Mouse (Mus musculus): ENCODE data around the gene Ern1. TPM values are rescaled to one million over a fixed set of nuclear protein-coding genes. Genes with fewer than 3 reads are reported as not detected.

Ern1 gene
- polyA plus RNA-seq, 1 experiment from 2014 or later: 3.3 TPM

DNA sequence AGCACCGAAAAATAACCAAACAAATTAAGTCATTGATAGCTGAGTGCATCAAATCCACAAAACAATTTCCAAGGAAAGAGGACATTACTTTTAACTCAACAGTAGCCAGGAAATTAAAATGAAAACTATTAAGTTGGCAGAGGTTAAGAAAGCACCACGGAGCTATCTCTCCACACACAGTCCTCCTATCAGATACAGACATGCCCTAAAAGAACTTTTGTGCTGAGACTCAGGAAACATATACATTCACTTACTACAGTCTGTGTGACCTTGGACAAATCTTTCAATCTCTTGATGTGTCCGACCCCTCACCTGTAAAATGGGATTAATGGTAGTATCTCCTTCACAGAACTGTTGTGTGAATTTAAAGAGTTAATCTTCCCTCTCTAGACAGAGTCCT lies 101.2 kb downstream of the Ern1 start:
- 95% methylated on average over 3 of the region's 3 CpGs for WGBS
- H3K9ac ChIP-seq (ENCODE audit: low read depth, low read length): no peak overlapping the region
- no peaks in the 10 kb centered on the region for H3K9me3 ChIP-seq (ENCODE audit: control insufficient read depth, low read length)
- H3K4me3 ChIP-seq (ENCODE audit: low read length): no peak overlapping the region
- no peak overlapping the region for H3K4me2 ChIP-seq (ENCODE audit: low read length)
- H3K27me3 ChIP-seq (replicated peaks; ENCODE audit: control insufficient read depth, insufficient read depth, low read length): no peaks in the 10 kb centered on the region
- no peaks in the 10 kb centered on the region for H3K36me3 ChIP-seq (ENCODE audit: control insufficient read depth, insufficient read depth, low read length)
- no peaks in the 10 kb centered on the region for H3K4me1 ChIP-seq (ENCODE audit: control insufficient read depth, insufficient read depth, low read depth, low read length)
- ATAC-seq: no peak
- no peak overlapping the region for H3K27ac ChIP-seq (ENCODE audit: low read depth, low read length)

DNA sequence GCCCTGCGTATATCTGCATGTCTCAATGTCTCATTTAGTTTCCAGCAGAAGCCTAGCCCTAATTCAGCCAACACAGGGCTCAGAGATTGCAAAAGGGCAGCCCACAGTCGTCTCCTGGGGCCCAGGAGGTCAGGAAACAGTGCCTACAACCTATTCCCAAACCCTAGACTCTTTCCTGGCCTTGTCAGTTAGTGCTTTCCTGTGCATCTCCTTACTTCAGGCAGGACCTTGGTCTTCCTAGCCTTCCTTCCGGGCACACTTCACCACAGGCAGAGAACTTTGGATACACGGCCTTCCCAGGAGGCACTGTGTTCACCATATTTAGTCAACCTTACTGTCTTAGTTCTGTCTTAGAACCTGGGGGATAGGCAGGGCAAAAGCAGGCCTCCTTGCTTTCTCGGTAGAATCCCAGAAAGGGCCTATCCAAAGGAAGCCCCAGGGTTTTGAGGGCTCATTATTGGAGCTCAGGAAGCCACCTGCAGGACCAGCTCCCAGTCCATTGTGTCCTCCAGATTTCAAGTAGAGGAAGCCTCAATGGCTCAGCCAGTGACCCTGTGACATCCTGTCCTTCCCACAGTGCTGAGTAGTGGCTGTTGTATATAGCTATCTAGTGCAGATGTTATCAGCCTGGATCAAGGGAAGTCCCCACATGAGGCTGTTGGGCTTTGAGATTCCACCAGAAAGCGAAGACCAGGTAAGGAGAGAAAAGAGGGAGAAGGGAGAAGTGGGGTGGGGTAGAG lies 104.4 kb downstream of the Ern1 start:
- H3K9me3 ChIP-seq (ENCODE audit: control insufficient read depth, low read length): no peaks in the 10 kb centered on the region
- no peaks in the 10 kb centered on the region for H3K27me3 ChIP-seq (replicated peaks; ENCODE audit: control insufficient read depth, insufficient read depth, low read length)
- no peak overlapping the region for H3K4me2 ChIP-seq (ENCODE audit: low read length)
- H3K9ac ChIP-seq (ENCODE audit: low read depth, low read length): no peak overlapping the region
- no peaks in the 10 kb centered on the region for H3K36me3 ChIP-seq (ENCODE audit: control insufficient read depth, insufficient read depth, low read length)
- no peak for ATAC-seq
- H3K4me3 ChIP-seq (ENCODE audit: low read length): no peak overlapping the region
- H3K4me1 ChIP-seq (ENCODE audit: control insufficient read depth, insufficient read depth, low read depth, low read length): no peaks in the 10 kb centered on the region
- H3K27ac ChIP-seq (ENCODE audit: low read depth, low read length): no peak overlapping the region
- 83% methylated on average over 6 of the region's 6 CpGs for whole genome bisulfite sequencing

DNA sequence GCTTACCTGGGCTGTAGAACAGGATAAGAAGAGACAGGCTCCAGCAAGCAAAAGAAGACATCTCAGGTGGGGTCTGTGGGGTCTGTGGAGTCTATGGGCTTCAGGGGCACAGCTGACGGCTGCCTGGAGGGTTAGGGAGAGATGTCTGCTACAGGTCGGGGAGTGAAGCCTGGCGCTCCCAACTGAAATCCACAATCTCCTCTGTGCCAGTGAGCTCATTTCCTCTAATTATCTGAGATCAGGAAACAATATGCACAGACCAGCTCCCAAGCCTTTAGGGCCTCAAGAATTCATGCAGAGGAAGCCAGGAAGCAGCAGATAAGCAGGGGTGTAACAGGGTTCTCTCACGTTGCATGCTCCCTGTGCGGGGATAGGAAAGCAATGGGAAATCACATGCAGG lies 105.2 kb downstream of the Ern1 start:
- Histone ChIP-seq H3K4me3 (ENCODE audit: low read length) (no peak overlapping the region), H3K36me3 (ENCODE audit: control insufficient read depth, insufficient read depth, low read length) (no peaks in the 10 kb centered on the region), H3K4me1 (ENCODE audit: control insufficient read depth, insufficient read depth, low read depth, low read length) (no peaks in the 10 kb centered on the region), H3K27me3 (replicated peaks; ENCODE audit: control insufficient read depth, insufficient read depth, low read length) (no peaks in the 10 kb centered on the region), H3K9ac (ENCODE audit: low read depth, low read length) (no peak overlapping the region), H3K27ac (ENCODE audit: low read depth, low read length) (no peak overlapping the region; the same call in 1 of the 2 replicates), H3K4me2 (ENCODE audit: low read length) (no peak overlapping the region), H3K9me3 (ENCODE audit: control insufficient read depth, low read length) (no peaks in the 10 kb centered on the region)
- no peak for ATAC-seq
- WGBS: 74% methylated on average over 5 of the region's 5 CpGs

DNA sequence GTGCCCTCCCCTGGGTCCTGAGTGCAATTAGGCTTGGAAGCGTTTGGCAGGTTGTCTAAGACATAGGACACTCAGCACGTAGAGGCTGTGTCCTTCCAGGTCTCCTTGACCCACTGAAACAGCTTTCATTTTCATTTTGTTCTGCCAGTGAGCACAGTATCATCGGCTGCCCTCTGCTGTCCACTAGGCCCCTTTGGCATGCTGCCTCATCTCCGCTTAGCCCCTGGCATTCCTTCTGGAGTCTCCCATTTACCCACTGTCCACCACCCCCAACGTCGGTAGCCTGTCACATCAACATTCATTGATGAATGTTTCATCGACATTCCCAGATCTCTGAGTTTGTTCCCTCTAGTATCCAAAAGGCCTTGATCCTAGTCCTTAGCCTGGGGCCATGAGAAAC lies 105.8 kb downstream of the Ern1 start:
- no peak for ATAC-seq
- Histone ChIP-seq H3K9ac (ENCODE audit: low read depth, low read length) (no peak overlapping the region), H3K4me3 (ENCODE audit: low read length) (no peak overlapping the region), H3K4me2 (ENCODE audit: low read length) (no peak overlapping the region), H3K36me3 (ENCODE audit: control insufficient read depth, insufficient read depth, low read length) (no peaks in the 10 kb centered on the region), H3K4me1 (ENCODE audit: control insufficient read depth, insufficient read depth, low read depth, low read length) (no peaks in the 10 kb centered on the region), H3K9me3 (ENCODE audit: control insufficient read depth, low read length) (no peaks in the 10 kb centered on the region), H3K27me3 (replicated peaks; ENCODE audit: control insufficient read depth, insufficient read depth, low read length) (no peaks in the 10 kb centered on the region), H3K27ac (ENCODE audit: low read depth, low read length) (no peak overlapping the region; the same call in 1 of the 2 replicates)
- 85% methylated on average over 7 of the region's 7 CpGs for WGBS

DNA sequence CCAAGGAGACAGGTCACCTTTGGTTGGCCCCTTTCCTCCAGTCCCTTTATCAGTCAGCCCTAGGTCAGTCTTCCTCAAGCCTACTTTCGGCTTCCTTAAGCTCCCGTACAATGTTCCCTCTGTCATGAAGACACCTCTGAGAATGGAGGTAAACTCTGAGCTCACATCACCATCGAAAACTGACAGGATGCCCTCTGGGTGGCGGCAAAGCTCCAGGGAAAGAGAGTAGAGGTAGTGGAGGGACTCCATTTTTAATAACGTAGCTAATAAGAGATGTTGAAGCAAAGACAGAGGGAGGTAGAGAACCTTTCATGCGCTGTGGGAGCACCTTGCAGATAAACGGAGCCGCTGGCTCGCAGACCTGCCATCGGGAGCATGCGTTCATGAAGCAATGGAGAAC lies 106.6 kb downstream of the Ern1 start:
- H3K4me2 ChIP-seq (ENCODE audit: low read length): no peak overlapping the region
- H3K27ac ChIP-seq (ENCODE audit: low read depth, low read length): no peak overlapping the region
- no peaks in the 10 kb centered on the region for H3K36me3 ChIP-seq (ENCODE audit: control insufficient read depth, insufficient read depth, low read length)
- no peaks in the 10 kb centered on the region for H3K9me3 ChIP-seq (ENCODE audit: control insufficient read depth, low read length)
- no peaks in the 10 kb centered on the region for H3K4me1 ChIP-seq (ENCODE audit: control insufficient read depth, insufficient read depth, low read depth, low read length)
- H3K4me3 ChIP-seq (ENCODE audit: low read length): no peak overlapping the region
- H3K9ac ChIP-seq (ENCODE audit: low read depth, low read length): no peak overlapping the region
- ATAC-seq: no peak
- 83% methylated on average over 11 of the region's 11 CpGs for WGBS
- no peaks in the 10 kb centered on the region for H3K27me3 ChIP-seq (replicated peaks; ENCODE audit: control insufficient read depth, insufficient read depth, low read length)

DNA sequence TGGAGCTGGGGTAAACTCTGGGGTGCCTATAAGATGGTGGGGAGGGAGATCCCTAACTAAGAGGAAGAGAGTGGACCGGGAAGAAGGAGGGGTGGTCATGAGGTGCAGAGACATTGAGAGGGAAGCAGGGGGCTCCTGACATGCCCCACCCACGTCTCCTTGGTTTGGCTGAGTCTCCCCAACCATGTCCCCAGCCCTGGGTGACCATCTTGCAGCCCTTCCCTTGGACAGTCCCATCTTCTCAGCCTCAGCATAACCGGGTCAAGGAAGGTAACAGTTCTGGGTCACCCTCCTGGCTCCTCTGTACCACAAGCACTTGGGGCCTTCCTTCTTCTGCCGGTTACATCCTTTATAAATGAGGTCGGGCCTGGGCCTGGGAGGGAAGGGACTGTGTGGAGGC lies 112.7 kb downstream of the Ern1 start:
- no peak for ATAC-seq
- Histone ChIP-seq H3K4me3 (ENCODE audit: low read length) (no peak overlapping the region), H3K4me2 (ENCODE audit: low read length) (no peak overlapping the region), H3K27ac (ENCODE audit: low read depth, low read length) (no peak overlapping the region), H3K9ac (ENCODE audit: low read depth, low read length) (no peak overlapping the region), H3K4me1 (ENCODE audit: control insufficient read depth, insufficient read depth, low read depth, low read length) (no peaks in the 10 kb centered on the region), H3K9me3 (ENCODE audit: control insufficient read depth, low read length) (no peaks in the 10 kb centered on the region), H3K27me3 (replicated peaks; ENCODE audit: control insufficient read depth, insufficient read depth, low read length) (no peaks in the 10 kb centered on the region), H3K36me3 (ENCODE audit: control insufficient read depth, insufficient read depth, low read length) (no peaks in the 10 kb centered on the region)
- 81% methylated on average over 5 of the region's 5 CpGs for WGBS

DNA sequence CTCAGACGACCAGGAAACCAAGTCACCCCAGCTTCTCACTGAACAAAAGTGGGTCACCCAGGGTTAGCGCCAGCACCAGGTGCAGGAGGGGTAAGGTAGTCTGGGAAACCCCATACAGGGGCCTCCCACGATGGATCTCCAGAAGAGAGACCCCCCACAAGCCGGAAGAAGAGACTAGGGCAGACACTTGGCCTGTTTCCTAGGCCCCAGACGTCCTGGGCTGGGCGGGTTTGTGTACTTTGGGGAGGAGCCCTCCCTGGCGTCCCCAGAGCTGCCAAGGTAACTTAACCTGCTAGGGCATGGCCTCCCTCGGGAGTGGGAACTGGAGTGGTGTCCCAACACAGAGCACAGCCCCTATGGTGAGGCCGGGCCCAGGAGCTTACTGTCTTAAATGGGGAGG lies 113.1 kb downstream of the Ern1 start:
- H3K4me1 ChIP-seq (ENCODE audit: control insufficient read depth, insufficient read depth, low read depth, low read length): no peaks in the 10 kb centered on the region
- no peaks in the 10 kb centered on the region for H3K36me3 ChIP-seq (ENCODE audit: control insufficient read depth, insufficient read depth, low read length)
- H3K27ac ChIP-seq (ENCODE audit: low read depth, low read length): no peak overlapping the region
- no peaks in the 10 kb centered on the region for H3K27me3 ChIP-seq (replicated peaks; ENCODE audit: control insufficient read depth, insufficient read depth, low read length)
- no peak overlapping the region for H3K4me2 ChIP-seq (ENCODE audit: low read length)
- H3K9ac ChIP-seq (ENCODE audit: low read depth, low read length): no peak overlapping the region
- H3K9me3 ChIP-seq (ENCODE audit: control insufficient read depth, low read length): no peaks in the 10 kb centered on the region
- no peak for ATAC-seq
- WGBS: 52% methylated on average over 9 of the region's 9 CpGs
- no peak overlapping the region for H3K4me3 ChIP-seq (ENCODE audit: low read length)

DNA sequence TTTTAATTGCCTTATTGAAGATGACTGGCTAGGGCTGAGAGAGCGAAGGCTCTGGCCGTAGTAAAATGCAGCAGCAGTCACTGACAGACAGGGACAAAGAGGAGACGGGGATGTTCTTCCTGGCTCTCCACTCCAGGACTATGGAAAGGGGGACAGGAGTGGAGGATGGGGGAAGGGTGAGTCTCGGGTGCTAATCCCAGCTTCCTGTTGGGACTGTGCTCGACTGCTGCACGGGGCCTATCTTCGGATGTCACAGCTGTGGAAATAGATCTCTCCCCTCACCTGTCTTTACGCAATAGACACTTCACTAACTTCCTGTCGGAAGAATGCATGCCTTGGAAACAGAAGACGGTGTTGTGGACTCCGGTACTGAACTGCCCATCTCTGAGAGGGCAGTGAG lies 113.7 kb downstream of the Ern1 start:
- H3K4me3 ChIP-seq (ENCODE audit: low read length): no peak overlapping the region
- H3K9ac ChIP-seq (ENCODE audit: low read depth, low read length): no peak overlapping the region
- no peaks in the 10 kb centered on the region for H3K9me3 ChIP-seq (ENCODE audit: control insufficient read depth, low read length)
- 70% methylated on average over 11 of the region's 11 CpGs for WGBS
- H3K4me1 ChIP-seq (ENCODE audit: control insufficient read depth, insufficient read depth, low read depth, low read length): no peaks in the 10 kb centered on the region
- H3K27me3 ChIP-seq (replicated peaks; ENCODE audit: control insufficient read depth, insufficient read depth, low read length): no peaks in the 10 kb centered on the region
- H3K36me3 ChIP-seq (ENCODE audit: control insufficient read depth, insufficient read depth, low read length): no peaks in the 10 kb centered on the region
- no peak for ATAC-seq
- no peak overlapping the region for H3K27ac ChIP-seq (ENCODE audit: low read depth, low read length)
- no peak overlapping the region for H3K4me2 ChIP-seq (ENCODE audit: low read length)

DNA sequence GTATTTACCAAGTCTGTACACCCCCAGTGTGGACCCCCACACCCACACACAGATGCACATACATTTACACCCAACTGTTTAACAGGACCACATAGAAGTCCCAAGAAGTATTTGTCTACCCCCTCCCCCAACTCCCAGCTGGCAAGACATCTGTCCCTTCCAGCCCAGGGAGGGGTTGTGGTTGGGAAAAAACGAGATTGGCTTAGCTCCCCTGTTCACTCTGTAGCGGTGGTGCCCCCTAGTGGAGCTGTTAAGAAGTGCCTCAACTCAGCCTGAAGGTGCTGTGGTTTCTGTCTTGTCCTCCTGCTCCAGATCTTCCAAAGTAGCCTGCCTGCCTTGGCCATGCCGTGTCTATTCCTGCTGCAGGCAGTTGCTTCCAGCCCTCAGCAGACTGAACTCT lies 121.3 kb downstream of the Ern1 start:
- Histone ChIP-seq H3K27ac (ENCODE audit: low read depth, low read length) (no peak overlapping the region), H3K9ac (ENCODE audit: low read depth, low read length) (no peak overlapping the region), H3K4me3 (ENCODE audit: low read length) (no peak overlapping the region), H3K4me2 (ENCODE audit: low read length) (no peak overlapping the region), H3K4me1 (ENCODE audit: control insufficient read depth, insufficient read depth, low read depth, low read length) (peaks cover 5% of the 10 kb centered on the region; the same call in 1 of the 2 replicates), H3K9me3 (ENCODE audit: control insufficient read depth, low read length) (no peaks in the 10 kb centered on the region), H3K36me3 (ENCODE audit: control insufficient read depth, insufficient read depth, low read length) (no peaks in the 10 kb centered on the region), H3K27me3 (replicated peaks; ENCODE audit: control insufficient read depth, insufficient read depth, low read length) (no peaks in the 10 kb centered on the region)
- WGBS: 17% methylated on average over 3 of the region's 3 CpGs
- ATAC-seq: no peak

All from hindbrain, embryonic 16.5 days (tissue).